Mouse (Mus musculus) layer of hippocampus, adult 9-11 months (tissue): Measurements from ENCODE around the gene Ctrl.

Experiments
- DNase-seq: peaks from one replicate; pipeline ENCODE4 v3.0.0; 2022

The Ctrl gene

GRCm38 (mm10) chr8:105937496-105938305 is 4.0 kb upstream of the Ctrl start:
- peak; percentile 36 for DNase-seq

GRCm38 (mm10) chr8:105936866-105937475 is 3.3 kb upstream of the Ctrl start:
- peak; percentile 93 for DNase-seq

DNA sequence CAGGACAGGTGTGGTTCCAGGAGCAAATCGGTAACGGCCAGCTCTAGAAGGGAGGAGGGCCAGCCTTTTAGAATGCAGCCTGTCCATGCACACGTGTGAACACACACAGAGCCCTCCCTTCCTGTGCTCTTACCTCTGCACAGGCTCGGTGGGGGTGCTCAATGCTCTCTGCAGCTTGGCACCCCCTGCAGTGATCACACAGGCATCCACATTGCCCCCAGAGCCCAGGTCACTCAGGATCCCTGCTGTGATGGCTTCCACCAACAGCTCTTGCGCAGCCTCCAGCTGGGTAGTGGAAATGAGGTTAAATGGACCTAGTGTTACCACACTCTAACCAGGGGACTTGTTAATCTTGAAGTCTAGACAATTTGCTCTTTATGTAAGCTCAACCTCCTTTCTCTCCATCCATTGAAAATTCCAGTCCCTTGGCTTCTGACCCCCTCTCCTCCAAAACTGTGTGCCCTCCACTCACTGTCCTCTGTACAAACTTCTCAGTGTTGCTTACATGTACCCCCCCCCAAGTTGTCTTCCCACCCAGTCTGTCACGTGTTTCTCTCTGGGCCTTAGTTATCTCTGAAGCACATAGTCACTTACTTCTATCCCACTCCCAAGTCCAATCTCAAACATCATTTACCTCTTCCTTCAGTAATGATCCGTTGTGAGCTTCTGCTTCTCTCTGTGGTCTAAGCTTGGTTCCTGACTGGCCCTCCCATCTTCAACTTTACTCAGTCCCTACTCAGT is 2.4 kb upstream of the Ctrl start:
- no peak for DNase-seq

DNA sequence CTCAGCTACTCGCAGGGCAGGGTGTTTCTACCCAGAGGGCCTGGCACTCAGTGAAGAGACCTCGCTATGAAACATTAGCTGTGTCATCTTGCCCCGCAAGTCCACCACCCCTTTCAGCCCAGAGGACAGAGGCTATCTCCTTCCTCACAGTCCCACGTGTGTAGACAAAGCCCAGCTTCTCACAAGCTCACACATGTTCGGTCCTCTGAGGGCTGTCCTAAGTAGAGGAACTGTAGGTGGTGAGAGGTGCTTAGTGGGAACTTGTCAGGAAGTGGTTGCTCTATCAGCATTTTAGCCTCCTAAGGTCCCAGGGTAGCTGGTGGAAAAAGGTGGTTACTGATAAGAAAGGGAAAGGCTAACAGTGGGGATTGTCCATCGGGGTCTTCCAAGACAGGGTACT is 1.4 kb upstream of the Ctrl start:
- DNase-seq = no peak

- no peak for DNase-seq
These were observed 1.1 kb downstream of the Ctrl start for GRCm38 (mm10) chr8:105932525-105932924.

DNA sequence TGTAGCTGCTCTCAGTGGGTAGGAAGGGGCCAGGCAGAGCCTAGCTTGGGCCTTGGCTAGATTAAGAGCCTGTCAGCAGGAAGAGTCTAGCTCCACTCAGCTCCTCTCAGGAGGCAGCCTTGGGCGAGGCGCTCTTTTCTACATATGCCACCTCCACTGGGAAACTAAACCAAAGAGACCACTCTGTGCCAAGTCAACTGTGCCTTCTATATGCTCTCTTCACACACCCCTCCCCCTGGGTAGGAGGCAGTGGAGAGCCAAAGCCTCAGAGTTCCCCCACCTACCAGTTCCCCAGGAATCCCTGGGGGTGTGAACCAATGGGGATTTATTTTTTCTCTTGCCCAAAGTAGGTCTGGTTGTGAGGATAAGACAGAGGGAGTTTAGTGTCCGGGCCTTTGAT is 2.4 kb downstream of the Ctrl start:
- DNase-seq = no peak

GRCm38 (mm10) chr8:105930602-105931001 is 3.1 kb downstream of the Ctrl start:
- peak; percentile 53 for DNase-seq

DNA sequence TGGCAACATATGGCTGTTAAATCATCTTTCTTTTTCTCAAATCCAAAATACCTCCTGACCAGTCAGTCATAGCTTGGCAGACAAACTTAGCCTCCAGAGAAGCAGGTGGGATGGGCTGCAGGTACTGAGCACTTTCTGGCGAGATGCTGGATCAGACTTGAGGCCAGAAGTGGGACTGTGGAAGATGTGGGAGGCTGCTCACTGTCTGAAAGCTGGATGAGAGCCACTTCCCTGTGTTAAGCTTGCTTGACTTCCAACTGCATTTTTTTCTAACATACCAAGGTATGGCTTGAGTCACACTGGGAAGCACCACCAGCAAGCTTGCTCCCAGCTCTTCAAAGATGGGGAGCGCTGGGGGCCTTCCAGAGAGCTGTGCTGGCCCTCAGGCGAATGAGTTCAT is 8.5 kb downstream of the Ctrl start:
- no peak for DNase-seq

GRCm38 (mm10) chr8:105919390-105919789 is 14.3 kb downstream of the Ctrl start:
- no peak for DNase-seq

DNA sequence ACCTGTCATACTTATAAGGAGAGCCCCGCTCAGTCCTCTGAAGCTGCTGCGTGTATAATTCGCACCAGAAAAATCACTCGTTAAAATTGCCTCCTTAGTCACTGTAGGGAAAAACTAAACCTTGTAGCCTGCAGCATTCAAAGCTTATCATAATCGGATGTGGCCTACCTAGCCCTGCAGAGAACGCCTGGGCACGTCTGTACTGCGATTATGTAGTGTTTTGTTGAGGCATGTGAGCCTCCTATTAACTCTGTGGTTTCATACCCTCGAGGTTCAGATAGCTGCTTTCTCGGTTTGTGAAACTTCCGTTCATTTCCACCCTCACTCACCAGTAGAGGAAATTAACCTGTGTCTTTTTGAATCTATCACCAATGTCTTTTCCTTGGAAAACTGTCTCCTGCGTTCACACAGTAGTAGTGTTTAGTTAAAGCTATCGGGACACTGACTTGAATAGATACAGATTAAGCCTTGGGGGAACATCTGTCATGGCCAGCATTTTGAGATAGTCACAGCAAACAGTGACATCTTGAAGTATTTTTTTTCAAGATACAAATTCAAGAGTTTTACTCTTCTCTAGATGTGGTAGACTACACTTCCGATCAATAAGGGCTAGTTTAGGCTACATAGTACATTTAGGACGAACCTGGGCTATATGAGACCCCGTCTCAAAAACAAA is 32.6 kb downstream of the Ctrl start:
- DNase-seq = no peak

DNA sequence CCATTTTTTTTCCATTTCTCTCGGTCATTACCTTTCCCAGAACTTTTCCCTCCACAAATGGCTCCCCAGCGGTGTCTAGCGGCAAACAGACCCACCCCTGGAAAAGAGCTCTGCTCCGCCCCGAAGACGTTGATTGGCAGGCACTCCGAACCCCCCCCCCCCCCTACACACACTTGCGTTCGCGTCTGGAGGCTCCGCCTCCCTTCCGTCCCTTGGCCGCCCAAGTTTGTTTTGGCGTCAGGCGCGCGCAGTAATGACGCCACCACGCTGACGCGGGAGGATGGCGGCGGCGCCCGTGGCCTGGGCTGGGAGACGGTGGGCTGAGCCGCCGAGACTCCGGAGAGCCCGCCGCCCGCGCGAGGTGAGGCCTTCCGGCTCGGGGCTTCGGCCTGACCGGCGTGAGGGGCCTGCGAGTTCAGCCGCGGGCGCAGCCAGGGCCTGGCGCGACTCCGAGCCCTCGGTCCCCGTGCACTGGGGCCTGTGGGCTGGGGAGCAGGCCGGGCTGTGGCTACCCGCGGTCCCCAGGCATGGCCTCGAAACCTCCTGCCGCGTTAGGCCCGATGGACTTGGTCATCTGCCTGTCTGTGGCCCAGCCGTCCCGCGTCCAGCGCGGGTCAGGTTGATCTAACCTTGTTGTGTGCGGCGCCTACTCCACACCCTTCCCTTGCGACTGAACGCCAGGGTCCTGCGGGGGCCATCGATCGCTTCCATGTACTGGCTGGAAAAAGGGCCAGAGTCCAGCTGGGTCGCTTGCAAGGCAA is 33.3 kb downstream of the Ctrl start, which contains the start of gene Pskh1:
TSS of gene Pskh1 (plus strand) at position 262 of the 761 bp plus-strand sequence.
- DNase-seq = peak; percentile 90

DNA sequence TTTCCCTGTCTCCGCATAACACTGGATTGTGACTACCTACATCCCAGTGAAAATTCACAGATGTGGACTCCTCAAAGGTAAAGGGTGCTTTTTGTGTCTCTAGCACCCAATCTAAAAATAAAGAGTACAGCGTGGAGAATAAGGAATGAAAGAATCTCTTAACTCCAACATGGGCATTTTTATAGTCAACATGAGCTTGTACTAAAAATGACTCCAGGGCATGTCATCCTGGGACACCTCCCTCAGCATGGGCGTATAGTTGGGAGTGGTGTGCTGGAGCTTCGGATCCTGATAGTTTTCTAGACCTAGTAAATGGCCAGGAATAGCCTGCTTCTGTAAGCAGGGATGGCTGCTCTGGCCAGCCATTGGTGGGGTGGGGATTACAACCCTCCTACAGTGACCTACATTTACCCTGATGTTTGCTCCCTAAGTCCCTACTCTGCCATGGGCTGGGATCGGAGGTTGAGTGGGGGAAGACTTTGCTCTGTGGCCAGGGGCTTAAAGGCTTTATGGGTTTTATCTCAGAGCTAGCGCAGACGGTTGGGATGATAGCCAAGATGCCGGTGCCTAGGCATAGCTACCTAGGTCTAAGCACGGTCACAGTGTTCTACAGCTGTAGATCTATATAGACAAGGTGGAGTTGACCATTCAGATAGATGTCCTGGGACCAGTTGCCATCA is 35.7 kb downstream of the Ctrl start:
- DNase-seq = no peak

- DNase-seq = peak; percentile 90
These were observed 40.3 kb downstream of the Ctrl start, which contains the start of gene Nrn1l for GRCm38 (mm10) chr8:105893339-105893738. Nrn1l (plus strand) TSS chr8:105893567.

DNA sequence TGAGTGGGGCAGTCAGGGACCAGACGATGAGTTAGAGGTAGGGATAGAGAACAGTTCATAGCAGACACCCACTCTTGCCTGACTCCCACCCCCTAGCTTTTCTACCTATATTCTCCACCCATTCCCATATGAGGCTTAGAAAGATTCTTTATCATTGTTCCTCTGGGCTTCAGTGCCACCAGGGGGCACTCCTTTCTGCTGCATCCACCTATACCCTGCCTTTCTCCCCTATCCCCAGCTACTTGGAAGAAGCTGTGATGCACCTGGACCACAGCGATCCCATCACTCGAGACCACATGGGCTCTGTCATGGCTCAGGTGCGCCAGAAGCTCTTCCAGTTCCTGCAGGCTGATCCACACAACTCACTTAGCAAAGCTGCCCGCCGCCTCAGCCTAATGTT is 41.2 kb downstream of the Ctrl start:
- peak; percentile 26 for DNase-seq

DNA sequence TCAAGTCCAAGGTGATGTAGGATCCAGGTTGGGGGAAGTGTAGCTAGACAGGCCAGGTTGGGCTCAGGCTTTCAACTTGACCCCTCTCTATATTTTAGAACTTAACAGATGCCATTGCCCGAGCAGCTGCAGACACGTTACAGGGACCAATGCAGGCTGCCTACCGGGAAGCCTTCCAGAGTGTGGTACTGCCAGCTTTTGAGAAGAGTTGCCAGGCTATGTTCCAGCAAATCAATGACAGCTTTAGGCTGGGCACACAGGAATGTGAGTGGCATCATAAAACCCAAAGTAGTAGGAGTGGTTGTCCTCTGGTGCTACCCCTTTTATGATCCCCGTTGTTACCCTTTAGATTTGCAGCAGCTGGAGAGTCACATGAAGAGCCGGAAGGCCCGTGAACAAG is 42.8 kb downstream of the Ctrl start:
- DNase-seq = peak; percentile 83

DNA sequence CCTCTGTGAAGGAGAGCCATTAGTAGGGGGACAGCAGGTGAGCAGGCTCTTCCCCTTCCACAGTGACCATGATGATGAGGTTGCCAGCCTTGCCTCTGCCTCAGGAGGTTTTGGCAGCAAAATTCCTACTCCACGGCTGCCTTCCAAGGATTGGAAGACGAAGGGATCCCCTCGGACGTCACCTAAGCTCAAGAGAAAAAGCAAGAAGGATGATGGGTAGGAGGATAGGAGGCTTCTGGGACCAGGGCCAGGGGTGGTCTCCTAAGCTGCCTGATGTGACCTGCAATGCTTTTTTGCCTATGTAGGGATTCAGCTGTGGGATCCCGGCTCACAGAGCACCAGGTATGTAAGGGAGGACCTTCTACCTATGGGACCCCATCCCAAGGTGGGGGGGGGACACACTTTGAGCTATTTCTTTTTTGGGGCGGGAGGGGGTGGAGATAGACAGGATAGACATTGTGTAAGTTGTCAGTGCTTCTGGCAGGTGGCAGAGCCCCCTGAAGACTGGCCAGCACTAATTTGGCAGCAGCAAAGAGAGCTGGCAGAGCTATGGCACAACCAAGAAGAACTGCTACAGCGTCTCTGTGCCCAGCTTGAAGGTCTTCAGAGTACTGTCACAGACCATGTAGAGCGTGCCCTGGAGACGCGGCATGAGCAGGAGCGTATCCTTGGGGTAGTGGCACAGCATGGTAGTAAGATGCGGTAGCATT is 43.8 kb downstream of the Ctrl start:
- DNase-seq = no peak
